Mouse (Mus musculus): Measurements from ENCODE around the gene Art3.
A peak's percentile ranks its signal among the peaks of the same experiment; 100 is the strongest.

The Art3 gene

DNA sequence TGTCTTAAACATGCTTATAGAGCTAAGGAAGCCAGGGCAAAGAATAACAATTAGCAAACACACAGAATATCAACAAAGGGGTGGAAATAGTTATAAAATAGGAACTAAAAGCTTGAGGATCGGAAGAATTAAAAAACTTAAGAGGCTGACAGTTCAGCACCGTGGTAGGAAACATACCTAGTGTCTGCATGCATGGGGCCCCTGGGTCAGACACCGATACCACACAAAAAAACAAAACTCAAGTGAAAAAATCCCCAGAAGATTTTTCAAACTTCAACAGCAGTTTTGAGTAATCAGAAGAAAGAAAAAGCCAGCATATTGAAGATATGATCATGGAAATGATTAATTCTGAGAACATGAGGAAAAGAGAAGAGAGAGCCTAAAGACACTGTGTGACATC is 5.1 kb downstream of the Art3 start:
- no peak for DNase-seq (ENCODE audit: low read depth, low spot score)

DNA sequence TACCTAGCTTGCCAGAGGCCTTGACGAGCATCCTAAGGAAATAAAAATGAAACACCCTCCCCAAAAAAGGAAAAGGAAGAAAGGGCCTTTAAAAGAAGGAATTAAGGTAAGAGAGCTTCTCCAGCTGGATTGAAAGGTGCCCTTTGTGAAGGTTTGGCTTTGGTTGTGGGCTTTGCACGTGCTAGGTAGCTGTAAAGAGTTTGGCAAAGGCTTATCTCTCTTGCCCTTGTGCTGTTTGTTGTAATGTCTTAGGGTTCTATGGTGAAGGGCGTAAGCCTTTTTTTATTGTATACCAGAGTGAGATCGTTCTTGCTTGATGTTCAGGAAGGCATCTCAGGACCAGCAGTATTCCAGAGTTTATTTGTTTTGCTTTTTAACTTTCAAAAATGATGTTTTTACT is 9.0 kb downstream of the Art3 start:
- DNase-seq (ENCODE audit: low read depth, low spot score) = no peak

DNA sequence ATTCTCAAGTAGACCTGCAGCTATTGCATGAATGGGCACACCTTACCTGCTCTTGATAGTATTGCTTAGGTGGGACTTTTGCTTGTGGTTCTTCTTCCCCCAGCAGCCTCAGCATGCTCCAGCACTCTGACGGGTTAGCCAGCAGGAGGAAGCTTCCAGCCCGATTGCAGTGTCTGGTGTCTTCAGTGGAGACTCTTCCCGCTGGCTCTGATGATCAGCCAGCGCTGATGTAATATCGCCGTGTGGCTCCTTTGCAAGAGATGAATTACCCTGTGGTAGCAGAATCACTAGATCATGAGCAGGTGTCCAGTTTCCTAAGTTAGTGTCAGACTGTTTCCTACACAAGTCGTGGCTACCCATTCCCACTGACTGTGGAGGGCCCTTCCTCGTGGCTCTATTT is 13.4 kb downstream of the Art3 start:
- DNase-seq (ENCODE audit: low read depth, low spot score) = no peak

DNA sequence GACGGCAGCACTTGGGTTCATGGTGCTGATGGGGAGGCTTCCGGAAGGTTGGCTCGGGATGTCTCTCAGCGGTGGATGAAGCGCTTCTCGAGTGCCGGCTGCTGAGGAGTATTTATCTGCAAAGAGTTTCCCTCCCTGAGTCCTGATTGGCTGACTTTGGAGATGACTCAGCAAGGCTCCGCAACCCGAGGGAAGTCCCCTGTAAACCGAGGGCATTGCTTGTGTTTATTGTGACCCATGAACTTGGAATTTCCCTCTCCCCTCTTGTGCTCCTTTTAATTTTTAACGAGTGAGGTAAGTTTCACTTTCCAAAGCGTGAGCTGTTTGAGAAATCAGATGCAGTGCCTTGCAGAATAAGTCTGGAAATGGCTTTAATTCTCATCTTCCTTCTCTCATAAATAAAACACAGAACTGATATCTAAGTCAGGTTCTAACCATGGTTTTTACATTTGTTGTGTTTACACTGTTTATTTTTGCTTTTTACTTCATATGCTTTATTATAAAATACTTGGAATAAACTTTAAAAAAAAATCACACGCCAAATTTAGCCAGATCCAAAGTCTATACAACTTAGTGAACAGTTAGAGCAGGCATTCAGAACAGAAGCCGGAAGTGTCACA is 17.3 kb downstream of the Art3 start, which contains the start of gene Cxcl10:
Cxcl10 (minus strand) TSS at position 96 of the 620 bp plus-strand sequence.
- DNase-seq (ENCODE audit: low read depth, low spot score) = peak; percentile 82

GRCm38 (mm10) chr5:92349731-92350130 is 18.1 kb downstream of the Art3 start:
- DNase-seq (ENCODE audit: low read depth, low spot score) = no peak

DNA sequence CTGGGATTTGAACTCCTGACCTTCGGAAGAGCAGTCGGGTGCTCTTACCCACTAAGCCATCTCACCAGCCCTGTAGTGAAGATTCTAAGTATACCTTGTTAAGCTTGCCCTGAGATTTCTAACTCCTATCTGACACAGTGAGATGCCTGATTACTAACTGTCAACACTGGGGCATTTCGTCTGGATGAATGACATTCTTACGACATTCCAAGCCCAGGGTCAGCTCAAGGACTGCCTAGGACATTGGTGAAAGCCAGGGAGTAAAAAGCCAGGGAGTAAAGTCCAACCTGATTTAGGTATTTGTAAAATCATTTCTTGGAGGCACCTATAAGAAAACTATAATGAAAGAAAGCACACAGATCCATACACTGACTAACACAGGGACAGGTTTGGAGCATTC is 21.1 kb downstream of the Art3 start:
- DNase-seq (ENCODE audit: low read depth, low spot score) = peak; percentile 14

GRCm38 (mm10) chr5:92353517-92353916 is 21.9 kb downstream of the Art3 start:
- DNase-seq (ENCODE audit: low read depth, low spot score) = no peak

DNA sequence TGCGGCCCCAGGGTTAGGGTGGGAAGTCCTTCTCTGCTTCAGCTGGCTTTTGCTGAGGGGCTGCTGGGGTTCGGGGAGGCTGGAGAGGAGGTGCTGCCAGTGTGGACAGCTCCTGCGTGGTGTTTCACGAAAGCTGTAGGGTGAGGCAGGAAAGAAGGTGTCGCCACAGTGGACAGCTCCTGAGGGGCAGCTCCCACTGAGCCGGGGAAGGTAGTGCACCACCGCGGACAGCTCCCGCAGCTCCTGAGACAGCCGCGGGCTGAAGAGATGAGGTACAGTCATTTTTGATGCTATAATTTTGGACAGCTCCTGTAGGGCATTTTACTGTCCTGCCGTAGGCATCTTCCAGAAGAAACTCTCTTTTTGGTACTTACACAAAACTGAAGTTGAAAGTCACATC is 26.4 kb downstream of the Art3 start:
- peak; percentile 74 for DNase-seq (ENCODE audit: low read depth, low spot score)

GRCm38 (mm10) chr5:92358767-92359455 is 27.3 kb downstream of the Art3 start:
- peak; percentile 13 for DNase-seq (ENCODE audit: low read depth, low spot score)

DNA sequence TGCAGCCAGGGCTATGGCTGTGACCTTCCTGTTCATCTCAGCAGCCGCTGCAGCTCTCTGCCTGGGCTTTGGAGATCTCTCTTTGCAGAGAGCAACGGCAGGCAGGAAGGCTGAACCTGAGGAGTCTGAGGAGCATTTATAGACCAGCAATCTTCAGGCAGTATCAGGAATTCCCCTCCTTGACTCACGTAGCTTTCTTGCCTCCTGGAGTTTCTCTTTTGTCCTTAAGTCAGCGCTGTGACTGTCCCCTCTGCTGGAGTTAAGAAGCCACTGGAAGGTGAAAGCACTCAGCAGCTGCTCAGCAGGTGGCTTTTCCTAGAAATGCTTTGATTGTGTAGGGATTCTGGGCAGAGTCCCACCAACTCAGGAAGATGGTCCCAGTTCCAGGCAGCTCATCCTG is 31.6 kb downstream of the Art3 start:
- peak; percentile 82 for DNase-seq (ENCODE audit: low read depth, low spot score)

DNA sequence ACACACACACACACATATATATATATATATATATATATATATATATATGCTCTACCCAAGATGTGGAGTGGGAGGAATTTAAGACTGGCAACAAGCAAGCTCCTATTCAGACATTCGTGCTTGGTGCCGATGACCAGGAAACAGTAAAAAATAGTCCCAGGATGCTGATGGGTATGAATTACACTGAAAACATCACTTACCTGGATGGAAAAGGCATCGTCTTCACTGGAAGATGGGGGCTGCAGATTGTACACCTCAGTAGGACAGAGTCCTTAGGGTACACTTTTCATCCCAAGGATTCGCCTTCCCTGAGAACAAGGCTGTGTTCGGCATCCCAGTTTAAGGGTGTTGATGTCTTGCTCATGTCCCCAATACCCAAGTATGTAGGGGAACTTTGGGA is 32.4 kb downstream of the Art3 start:
- DNase-seq (ENCODE audit: low read depth, low spot score) = no peak

- no peak for DNase-seq (ENCODE audit: low read depth, low spot score)
Observed at GRCm38 (mm10) chr5:92365146-92365705, 33.6 kb downstream of the Art3 start.

DNA sequence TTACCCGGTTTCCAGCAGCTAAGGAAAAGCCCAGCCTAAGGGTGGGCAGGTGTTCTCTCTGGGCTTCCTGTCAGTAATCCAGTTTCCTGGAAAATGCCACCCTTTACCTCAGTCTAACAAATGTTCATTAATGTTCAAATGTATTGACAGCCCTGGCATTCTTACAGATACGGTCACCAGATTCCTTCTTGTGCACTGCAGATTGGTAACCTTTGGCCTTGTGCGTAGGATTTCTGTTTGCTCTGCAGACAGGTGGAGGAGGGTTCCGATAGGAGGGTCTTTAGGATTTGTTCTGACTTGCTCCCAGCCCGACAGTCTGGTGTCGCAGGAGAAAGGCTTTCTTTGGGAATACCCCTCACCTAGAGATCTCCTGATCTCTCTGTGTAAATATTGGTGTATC is 34.9 kb downstream of the Art3 start:
- no peak for DNase-seq (ENCODE audit: low read depth, low spot score)

- no peak for DNase-seq (ENCODE audit: low read depth, low spot score)
Observed at GRCm38 (mm10) chr5:92368392-92368791, 36.8 kb downstream of the Art3 start.

DNA sequence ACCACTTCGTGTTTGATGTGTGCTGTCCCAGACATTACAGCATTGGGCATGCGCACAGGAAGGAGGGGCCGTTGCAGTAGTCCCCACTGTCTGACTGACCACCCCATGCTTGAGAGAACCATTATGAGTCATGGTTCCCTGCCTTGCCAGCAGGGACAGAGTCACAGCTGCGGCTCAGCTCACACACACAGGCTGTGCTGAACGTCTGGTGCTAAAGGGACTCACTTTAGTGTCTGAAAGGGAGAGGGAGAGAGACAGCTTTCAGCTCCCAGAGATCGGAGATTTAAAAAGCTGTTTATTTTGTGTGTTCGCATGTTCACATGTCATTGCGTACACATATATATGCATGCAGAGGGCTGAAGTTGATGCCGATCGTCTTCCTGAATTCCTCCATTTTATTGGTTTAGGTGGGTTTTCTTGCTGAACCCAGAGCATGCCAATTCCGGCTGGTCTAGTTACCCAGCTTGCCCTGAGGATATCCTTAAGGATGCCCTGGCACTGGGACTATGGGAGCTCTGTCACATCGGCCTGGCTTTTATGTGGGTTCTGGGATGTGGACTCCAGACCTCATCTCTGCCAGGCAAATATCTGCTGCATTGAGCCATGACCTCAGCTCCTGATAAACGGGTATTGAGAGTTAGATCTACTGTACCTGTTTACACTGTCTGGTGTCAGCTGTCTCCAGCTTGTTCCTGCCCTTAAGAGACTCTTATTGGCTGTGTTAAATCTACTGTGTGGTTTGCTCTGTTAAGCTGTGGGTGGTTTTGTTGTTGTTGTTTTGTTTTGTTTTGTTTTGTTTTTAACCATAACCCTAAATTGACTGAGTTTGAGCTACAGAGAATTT is 37.7 kb downstream of the Art3 start:
- DNase-seq (ENCODE audit: low read depth, low spot score) = no peak

DNA sequence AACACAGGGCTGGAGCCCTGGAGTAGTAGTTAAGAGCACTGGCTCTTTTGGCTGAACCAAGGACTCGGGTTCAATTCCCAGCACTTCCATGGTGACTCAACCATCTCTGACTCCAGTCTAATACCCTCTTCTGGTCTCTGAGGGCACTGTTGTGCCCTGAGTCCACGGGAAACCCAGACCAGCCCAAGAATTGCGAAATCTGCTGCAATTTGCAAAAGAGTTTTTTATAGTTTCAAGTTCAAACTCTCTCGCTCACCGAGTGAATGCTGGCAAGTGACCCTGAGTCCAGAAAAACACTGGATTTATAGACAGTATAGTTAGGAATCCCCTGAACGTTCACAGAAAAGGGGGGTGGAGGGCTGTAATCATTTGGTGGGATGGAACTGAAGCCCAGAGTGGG is 38.8 kb downstream of the Art3 start:
- DNase-seq (ENCODE audit: low read depth, low spot score) = no peak

- no peak for DNase-seq (ENCODE audit: low read depth, low spot score)
Observed at GRCm38 (mm10) chr5:92370891-92371290, 39.3 kb downstream of the Art3 start.

- no peak for DNase-seq (ENCODE audit: low read depth, low spot score)
Observed at GRCm38 (mm10) chr5:92371361-92371976, 39.8 kb downstream of the Art3 start.

- DNase-seq (ENCODE audit: low read depth, low spot score) = no peak
Observed at GRCm38 (mm10) chr5:92372605-92373004, 41.0 kb downstream of the Art3 start.

- DNase-seq (ENCODE audit: low read depth, low spot score) = no peak
Observed at GRCm38 (mm10) chr5:92374721-92375142, 43.1 kb downstream of the Art3 start.

GRCm38 (mm10) chr5:92375368-92375767 is 43.7 kb downstream of the Art3 start:
- peak; percentile 30 for DNase-seq (ENCODE audit: low read depth, low spot score)
